Mouse (Mus musculus) heart, embryonic 11.5 days (tissue): ENCODE measurements around the gene A330070K13Rik. TPM values are rescaled to one million over a fixed set of nuclear protein-coding genes. Genes with fewer than 3 reads are reported as not detected.

Experiments used
- ATAC-seq: fragments of 200-750 bp; cut with Nextera tagmentation; replicated peaks from 2 replicates; pipeline ENCODE4 v1.8.0; 2017; ENCODE audit warnings: moderate library complexity; ENCODE audit not compliant: insufficient number of reproducible peaks, low FRiP score, low TSS enrichment
- H3K27ac ChIP-seq: fragments of 300-500 bp; sonication (generic); 2 replicates; pipeline ENCODE4 v1.5.1; 2014; ENCODE audit warnings: mild to moderate bottlenecking, low read depth, low read length
- H3K27me3 ChIP-seq: fragments of 300-500 bp; sonication (generic); 2 replicates; pipeline ENCODE4 v1.6.1; 2014; ENCODE audit warnings: mild to moderate bottlenecking, low read length, mixed read lengths; ENCODE audit not compliant: control insufficient read depth, insufficient read depth
- H3K36me3 ChIP-seq: fragments of 300-500 bp; sonication (generic); 2 replicates; pipeline ENCODE4 v1.6.1; 2014; ENCODE audit warnings: mild to moderate bottlenecking, low read length, moderate library complexity, mixed read lengths; ENCODE audit not compliant: control insufficient read depth, insufficient read depth
- H3K4me1 ChIP-seq: fragments of 300-500 bp; sonication (generic); 2 replicates; pipeline ENCODE4 v1.6.1; 2014; ENCODE audit warnings: low read length; ENCODE audit not compliant: control insufficient read depth, insufficient read depth
- H3K4me2 ChIP-seq: fragments of 300-500 bp; sonication (generic); 2 replicates; pipeline ENCODE4 v1.6.1; 2014; ENCODE audit warnings: mild to moderate bottlenecking, moderate library complexity
- H3K4me3 ChIP-seq: fragments of 300-500 bp; sonication (generic); 2 replicates; pipeline ENCODE4 v1.5.1; 2014; ENCODE audit warnings: low read depth, low read length
- H3K9ac ChIP-seq: fragments of 300-500 bp; sonication (generic); 2 replicates; pipeline ENCODE4 v1.6.1; 2014; ENCODE audit warnings: mild to moderate bottlenecking, low read depth, low read length, moderate library complexity
- H3K9me3 ChIP-seq: fragments of 300-500 bp; sonication (generic); replicated peaks from 2 replicates; pipeline ENCODE4 v1.6.1; 2016; ENCODE audit warnings: low read length; ENCODE audit not compliant: control insufficient read depth
- WGBS: fragments of 180-500 bp; shearing (Covaris S2); extraction: QIAGEN DNeasy Blood & Tissue Kit; methylation state at CpG from one replicate; pipeline ENCODE4 v1.1.7; 2014; ENCODE audit not compliant: insufficient replicate concordance; 5-methylcytosine and 5-hydroxymethylcytosine counted together
- polyA plus RNA-seq: library from polyadenylated mRNA; unstranded; fragments of >200 nt; fragmentation: Nextera tagmentation; extraction: Ambion mirVana; gene quantifications from 2 replicates; pipeline ENCODE4 v1.2.1, GENCODE M21; 2014

The A330070K13Rik gene
- polyA plus RNA-seq, 1 experiment from 2014 or later, result not detected

DNA sequence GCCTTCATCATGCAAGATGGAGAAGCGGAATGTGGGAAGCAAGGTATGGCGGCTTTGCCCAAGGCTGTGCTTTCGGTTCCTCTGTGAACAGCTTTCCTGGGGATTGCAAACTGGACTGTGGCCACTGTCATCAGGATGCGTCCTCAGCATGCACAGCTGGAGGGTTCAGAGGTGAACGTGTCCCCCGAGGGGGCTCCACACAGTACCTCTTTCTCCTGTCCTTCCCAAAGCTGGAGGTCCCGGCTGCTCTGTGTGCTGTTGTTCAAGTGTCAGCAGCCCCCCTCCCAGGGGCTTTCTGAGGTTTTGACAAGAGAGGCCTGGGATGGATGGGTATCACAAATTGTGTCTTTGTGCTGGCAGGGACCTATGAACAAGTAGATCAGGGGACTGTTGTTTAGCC lies 2.0 kb upstream of the A330070K13Rik start:
- WGBS, result 69% methylated on average over 7 of the region's 7 CpGs
- ATAC-seq, result no peak

DNA sequence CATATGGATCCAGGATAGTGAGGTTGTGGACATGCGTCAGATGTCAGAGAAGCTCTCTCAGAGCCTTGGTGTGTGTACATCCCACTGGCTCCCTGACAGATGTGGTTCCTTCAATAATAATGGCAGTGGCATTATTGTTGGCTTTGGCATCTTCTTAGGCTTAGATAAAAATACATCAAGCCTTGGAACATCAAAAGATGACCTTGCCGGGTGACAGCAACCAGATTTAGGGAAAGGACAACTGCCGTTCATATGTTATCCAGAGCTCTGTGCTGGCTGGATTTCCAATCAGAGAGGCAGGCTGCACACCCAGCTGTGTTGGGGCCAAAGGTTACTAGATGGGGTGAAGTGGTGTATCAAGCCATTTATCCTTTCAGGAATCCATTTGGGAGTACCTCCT lies 9.0 kb downstream of the A330070K13Rik start:
- H3K27me3 ChIP-seq, result no peaks in the 10 kb centered on the region
- no peaks in the 10 kb centered on the region for H3K9me3 ChIP-seq
- no peak overlapping the region for H3K27ac ChIP-seq
- H3K4me3 ChIP-seq, result no peak overlapping the region
- 83% methylated on average over 3 of the region's 3 CpGs for WGBS
- H3K9ac ChIP-seq, result no peak overlapping the region
- no peaks in the 10 kb centered on the region for H3K36me3 ChIP-seq
- ATAC-seq, result no peak
- H3K4me2 ChIP-seq, result no peak overlapping the region
- H3K4me1 ChIP-seq, result no peaks in the 10 kb centered on the region

More for the DNA sequence above, 2.0 kb upstream of the A330070K13Rik start:
- Histone ChIP-seq H3K27me3 (no peaks in the 10 kb centered on the region; the same call in 1 of the 2 replicates), H3K9ac (no peak overlapping the region), H3K4me1 (no peaks in the 10 kb centered on the region), H3K4me3 (no peak overlapping the region), H3K36me3 (no peaks in the 10 kb centered on the region), H3K4me2 (no peak overlapping the region), H3K27ac (no peak overlapping the region), H3K9me3 (no peaks in the 10 kb centered on the region)

DNA sequence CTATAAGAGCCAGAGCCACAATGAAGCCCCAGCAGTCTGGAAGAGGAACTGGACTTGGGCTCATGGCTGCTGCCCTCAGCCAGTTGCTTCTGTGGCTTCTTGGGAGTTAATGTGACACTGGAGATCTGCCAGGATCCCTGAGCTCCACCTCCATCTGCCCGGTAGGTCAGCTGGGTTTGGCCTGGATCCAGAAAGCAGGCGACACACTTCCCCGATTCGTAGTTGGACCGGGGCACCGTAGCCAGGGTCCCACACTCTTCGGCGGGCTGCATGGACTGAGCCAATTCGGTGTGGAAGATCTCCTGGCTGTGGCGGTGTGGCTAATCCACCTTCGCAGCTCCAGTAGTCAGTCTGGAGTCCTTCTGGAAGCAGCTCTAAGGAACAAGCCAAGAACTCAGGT lies 15.2 kb downstream of the A330070K13Rik start, which contains the start of gene Caln1:
Caln1 (plus strand) TSS at position 219 of the 400 bp plus-strand sequence.
- Histone ChIP-seq H3K4me3 (no peak within 1 kb of the TSS), H3K4me1 (no peaks in the 10 kb centered on the region), H3K9ac (no peak within 1 kb of the TSS), H3K36me3 (no peaks in the 10 kb centered on the region), H3K4me2 (no peak within 1 kb of the TSS), H3K27me3 (no peaks in the 10 kb centered on the region), H3K9me3 (no peaks in the 10 kb centered on the region), H3K27ac (no peak within 1 kb of the TSS)
- WGBS, result 69% methylated on average over 11 of the region's 11 CpGs
- ATAC-seq, result no peak

DNA sequence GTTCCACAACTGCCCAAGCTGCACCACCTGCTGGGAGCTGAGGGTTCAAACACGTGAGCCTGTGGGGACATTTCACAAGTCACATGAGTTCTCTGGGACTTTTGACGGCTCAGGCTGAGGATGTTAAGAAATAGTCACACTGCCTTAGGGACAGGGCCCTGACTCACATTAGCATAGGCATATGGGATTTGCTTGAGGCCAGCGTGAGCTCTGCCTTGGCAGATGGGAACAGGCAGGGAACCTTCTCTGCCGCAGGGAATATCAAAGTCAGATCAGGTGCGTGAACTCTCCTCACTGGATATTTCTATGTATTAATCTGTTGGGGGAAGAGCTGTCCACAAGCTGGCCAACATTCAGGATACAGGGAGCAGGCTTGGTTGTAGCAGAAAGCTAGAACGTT lies 16.2 kb downstream of the A330070K13Rik start:
- Histone ChIP-seq H3K4me1 (no peaks in the 10 kb centered on the region), H3K27me3 (no peaks in the 10 kb centered on the region), H3K36me3 (no peaks in the 10 kb centered on the region), H3K27ac (no peak overlapping the region), H3K9ac (no peak overlapping the region), H3K4me3 (no peak overlapping the region), H3K4me2 (no peak overlapping the region), H3K9me3 (no peaks in the 10 kb centered on the region)
- 72% methylated on average over 6 of the region's 6 CpGs for WGBS
- ATAC-seq, result no peak

DNA sequence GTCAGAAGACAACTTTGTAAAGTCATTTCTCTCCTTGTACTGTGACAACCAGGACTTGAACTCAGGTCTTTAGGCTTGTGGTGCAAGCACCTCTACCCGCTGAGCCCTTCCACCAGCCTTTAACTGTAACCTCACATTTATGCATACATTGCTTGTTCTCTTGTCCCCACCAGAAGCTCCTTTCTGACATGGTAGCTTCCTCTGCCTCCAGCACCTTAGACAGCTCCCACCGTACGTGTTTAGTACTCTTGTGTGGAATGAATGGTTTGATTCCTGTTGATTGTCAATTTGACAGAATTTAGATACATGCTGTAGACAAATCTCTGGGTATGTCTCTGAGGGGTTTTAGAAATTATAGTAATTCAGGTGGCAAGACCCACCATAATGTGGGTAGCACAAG lies 20.7 kb downstream of the A330070K13Rik start:
- no peak for ATAC-seq
- Histone ChIP-seq H3K9ac (no peak overlapping the region), H3K27ac (no peak overlapping the region), H3K27me3 (no peaks in the 10 kb centered on the region), H3K4me1 (no peaks in the 10 kb centered on the region), H3K4me2 (no peak overlapping the region), H3K36me3 (no peaks in the 10 kb centered on the region), H3K9me3 (no peaks in the 10 kb centered on the region), H3K4me3 (no peak overlapping the region)
- WGBS, result 32% methylated on average over 3 of the region's 3 CpGs

DNA sequence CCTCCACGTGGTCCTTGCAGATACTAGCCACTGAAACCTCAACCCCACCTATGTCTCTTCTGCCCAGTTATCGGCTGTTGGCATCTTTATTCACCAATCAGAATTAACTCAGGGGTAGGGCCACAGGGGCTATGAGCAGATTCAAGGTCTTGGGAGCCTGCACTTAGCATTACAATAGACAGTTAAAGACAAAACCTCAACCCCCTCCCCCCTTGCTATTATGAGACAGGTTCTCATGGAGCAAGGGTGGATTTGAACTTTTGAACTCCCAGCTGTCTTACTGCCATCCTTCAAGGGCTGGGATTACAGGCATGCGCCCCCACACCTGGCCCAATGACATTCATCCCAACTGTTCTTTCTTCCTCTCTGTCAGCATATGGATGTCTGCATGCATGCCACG lies 21.3 kb downstream of the A330070K13Rik start:
- Histone ChIP-seq H3K27ac (no peak overlapping the region), H3K36me3 (no peaks in the 10 kb centered on the region), H3K4me1 (no peaks in the 10 kb centered on the region), H3K4me3 (no peak overlapping the region), H3K4me2 (no peak overlapping the region), H3K9me3 (no peaks in the 10 kb centered on the region), H3K9ac (no peak overlapping the region), H3K27me3 (no peaks in the 10 kb centered on the region)
- ATAC-seq, result no peak
- WGBS, result 61% methylated on average over 4 of the region's 4 CpGs

DNA sequence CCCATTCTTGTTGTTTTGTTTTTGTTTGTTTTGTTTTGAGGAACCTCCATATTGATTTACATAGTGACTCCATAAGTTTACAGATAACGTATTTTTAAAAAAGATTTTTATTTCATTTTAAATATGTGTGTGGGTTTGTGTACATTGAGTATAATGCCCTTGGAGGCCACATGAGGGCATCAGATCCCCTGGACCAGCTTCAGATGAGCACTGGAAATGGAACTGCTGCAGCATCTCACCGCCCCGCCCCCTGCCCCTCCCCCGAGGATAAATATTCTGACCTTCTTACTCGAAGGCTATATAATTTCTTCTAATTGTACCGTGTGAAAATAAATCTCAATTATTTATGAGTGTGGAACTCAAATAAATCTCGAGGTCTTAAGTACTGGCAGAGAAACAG lies 29.2 kb downstream of the A330070K13Rik start:
- no peaks in the 10 kb centered on the region for H3K9me3 ChIP-seq
- no peak overlapping the region for H3K27ac ChIP-seq
- H3K9ac ChIP-seq, result no peak overlapping the region
- no peaks in the 10 kb centered on the region for H3K36me3 ChIP-seq
- no peak overlapping the region for H3K4me3 ChIP-seq
- H3K4me2 ChIP-seq, result no peak overlapping the region
- 53% methylated on average over 7 of the region's 7 CpGs for WGBS
- no peaks in the 10 kb centered on the region for H3K27me3 ChIP-seq
- H3K4me1 ChIP-seq, result no peaks in the 10 kb centered on the region
- no peak for ATAC-seq

DNA sequence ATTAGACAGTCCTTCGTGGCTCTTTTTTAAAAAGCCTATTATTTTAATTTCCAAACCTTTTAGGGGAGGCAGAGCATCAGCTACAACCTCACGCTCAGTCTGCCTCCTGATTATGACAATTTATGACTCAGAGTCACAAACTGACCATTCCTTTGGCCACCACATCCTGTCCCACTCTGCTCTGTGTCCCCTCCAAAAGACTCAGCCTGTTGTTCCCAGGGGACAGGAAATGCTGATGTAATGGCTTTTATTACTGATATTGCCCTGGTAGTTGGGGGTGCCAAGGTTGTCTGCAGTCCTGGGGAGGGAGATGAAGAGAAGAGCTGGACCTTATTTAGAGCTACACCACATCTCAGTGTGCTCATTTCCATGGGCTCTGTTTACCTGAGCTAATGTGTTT lies 38.6 kb downstream of the A330070K13Rik start:
- Histone ChIP-seq H3K4me2 (no peak overlapping the region), H3K4me3 (no peak overlapping the region), H3K9me3 (no peaks in the 10 kb centered on the region), H3K9ac (no peak overlapping the region), H3K27ac (no peak overlapping the region), H3K4me1 (no peaks in the 10 kb centered on the region), H3K27me3 (no peaks in the 10 kb centered on the region), H3K36me3 (peaks cover 11% of the 10 kb centered on the region)
- ATAC-seq, result no peak
- WGBS, result 82% methylated on average over 2 of the region's 2 CpGs

DNA sequence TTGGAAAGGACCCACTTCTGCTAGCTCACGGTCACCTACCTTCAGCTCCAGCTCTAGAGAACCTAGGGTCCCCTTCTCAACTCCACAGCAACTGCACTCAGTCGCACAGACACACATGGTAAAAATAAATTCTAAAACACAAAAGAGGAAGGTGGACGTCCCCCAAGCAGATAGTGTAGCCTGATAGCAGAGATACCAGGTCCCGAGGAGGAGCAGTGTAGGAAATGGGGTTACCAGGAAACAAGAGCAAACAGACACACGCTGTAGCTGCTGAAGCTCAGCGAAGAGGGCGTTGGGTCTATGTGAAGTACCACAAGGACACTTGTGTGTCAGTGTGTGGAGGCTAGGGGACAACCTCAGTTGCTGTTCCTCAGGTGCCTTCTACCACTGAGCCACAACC lies 39.4 kb downstream of the A330070K13Rik start:
- H3K27me3 ChIP-seq, result no peaks in the 10 kb centered on the region
- no peak for ATAC-seq
- no peak overlapping the region for H3K27ac ChIP-seq
- peaks cover 11% of the 10 kb centered on the region for H3K36me3 ChIP-seq
- 83% methylated on average over 7 of the region's 7 CpGs for WGBS
- H3K9me3 ChIP-seq, result no peaks in the 10 kb centered on the region
- H3K4me3 ChIP-seq, result no peak overlapping the region
- H3K4me2 ChIP-seq, result no peak overlapping the region
- no peaks in the 10 kb centered on the region for H3K4me1 ChIP-seq
- no peak overlapping the region for H3K9ac ChIP-seq
